ENCODE assay signal across 11 mouse cellular contexts in the genomic region with DNA sequence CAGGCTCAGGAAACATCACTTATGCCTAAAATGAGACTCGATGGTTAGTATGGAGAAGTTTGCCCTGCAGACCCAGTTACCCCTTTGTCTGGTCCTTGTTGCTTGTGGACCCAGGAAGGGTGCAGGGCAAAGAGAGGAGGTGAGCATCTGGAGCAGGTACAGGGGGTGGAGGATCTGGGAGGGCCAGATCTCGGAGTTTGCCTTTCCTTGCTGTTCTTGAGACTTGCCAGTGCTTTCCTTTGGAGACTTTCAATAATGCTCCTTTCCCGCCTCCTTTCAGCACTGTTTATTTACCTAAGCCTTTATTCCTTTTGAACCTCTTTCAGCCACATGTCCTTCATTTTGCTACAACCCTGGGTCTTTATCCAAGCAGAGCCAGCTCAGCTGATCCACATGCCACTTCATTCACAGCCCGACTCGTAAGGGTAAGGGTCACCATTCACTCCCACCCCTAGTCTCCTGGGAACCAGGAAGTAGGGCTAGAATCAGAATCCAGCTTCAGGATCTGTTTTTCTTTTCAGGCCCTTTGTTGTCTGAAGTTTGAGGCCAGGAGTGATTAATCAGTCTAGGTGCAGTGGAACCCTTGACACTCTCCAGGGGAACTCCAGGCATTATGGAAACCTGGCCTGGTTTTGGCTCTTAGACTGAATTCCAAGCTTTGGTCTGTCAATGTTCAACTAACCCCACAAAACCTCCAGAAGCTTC.
DNase-seq lines count a peak whose midpoint lies in the region; ATAC-seq and TF ChIP-seq lines count a peak whose summit lies in the region.
"Had no signal": no experiment of that assay in that cellular context is flagged by ENCODE, and none has a peak within 500 bp of the region (broad histone marks: within the 10 kb centered on the region; RNA-seq: fewer than 3 reads in every experiment).

No protein-coding gene starts in this region.

- no peak for DNase-seq in intestine, embryonic 14.5 days (ENCODE audit: low spot score)
- peak; percentile 56 for DNase-seq in embryonic facial prominence, embryonic 11.5 days (ENCODE audit: low spot score)
- no peak for DNase-seq in ovary, postnatal 10 days (ENCODE audit: low spot score)
- DNase-seq in spleen, adult 18-20 months: no peak
- no peak for DNase-seq in layer of hippocampus, adult 2 months (ENCODE audit: low spot score in 2 of 2)
- DNase-seq: B cell, adult 2 months; gastrocnemius, postnatal 14 days; thymus, postnatal 36 days had no signal

- ATAC-seq in intestine, embryonic 14.5 days (replicated peaks; ENCODE audit: low FRiP score, low TSS enrichment, low read depth): peak; percentile 50; the same call in 1 of the 2 replicates
- ATAC-seq in intestine, postnatal 0 days: no peak
- peak; percentile 72; the same call in 1 of the 2 replicates for ATAC-seq in embryonic facial prominence, embryonic 11.5 days (replicated peaks; ENCODE audit: insufficient number of reproducible peaks, low FRiP score, low TSS enrichment, low read depth)
- peak; percentile 90 for ATAC-seq in kidney, embryonic 15.5 days (replicated peaks; ENCODE audit: low FRiP score)
- peak; percentile 56 for ATAC-seq in stomach, embryonic 14.5 days (ENCODE audit: insufficient number of reproducible peaks, insufficient read depth, low FRiP score, low read depth)

- H3K27ac ChIP-seq in intestine, embryonic 14.5 days (ENCODE audit: low read depth): peak overlapping the region; percentile 3; the same call in 1 of the 2 replicates
- H3K27ac ChIP-seq in intestine, postnatal 0 days (ENCODE audit: low read depth, low read length): no peak overlapping the region
- no peak overlapping the region for H3K27ac ChIP-seq in embryonic facial prominence, embryonic 11.5 days (replicated peaks; ENCODE audit: low read depth, low read length)
- H3K27ac ChIP-seq in kidney, embryonic 15.5 days: peak overlapping the region; percentile 74
- H3K27ac ChIP-seq in stomach, embryonic 14.5 days (ENCODE audit: low read length): peak overlapping the region; percentile 64; the same call in 1 of the 2 replicates
- no peak overlapping the region for H3K27ac ChIP-seq in layer of hippocampus, adult 2 months

- no peak overlapping the region for H3K4me3 ChIP-seq in intestine, embryonic 14.5 days (ENCODE audit: low read depth, low read length)
- H3K4me3 ChIP-seq in intestine, postnatal 0 days (ENCODE audit: low read depth, low read length): no peak overlapping the region
- H3K4me3 ChIP-seq in embryonic facial prominence, embryonic 11.5 days (ENCODE audit: low read depth, low read length): no peak overlapping the region
- H3K4me3 ChIP-seq in kidney, embryonic 15.5 days (replicated peaks): no peak overlapping the region
- no peak overlapping the region for H3K4me3 ChIP-seq in stomach, embryonic 14.5 days (ENCODE audit: low read depth, low read length)
- H3K4me3 ChIP-seq in layer of hippocampus, adult 2 months: no peak overlapping the region

- no peaks in the 10 kb centered on the region for H3K27me3 ChIP-seq in intestine, embryonic 14.5 days (replicated peaks; ENCODE audit: control insufficient read depth, insufficient read depth, low read length)
- H3K27me3 ChIP-seq in intestine, postnatal 0 days (replicated peaks; ENCODE audit: control insufficient read depth, insufficient read depth, low read length): no peaks in the 10 kb centered on the region
- H3K27me3 ChIP-seq in embryonic facial prominence, embryonic 11.5 days (ENCODE audit: control insufficient read depth, insufficient read depth, low read length): no peaks in the 10 kb centered on the region
- H3K27me3 ChIP-seq in kidney, embryonic 15.5 days: no peaks in the 10 kb centered on the region
- H3K27me3 ChIP-seq in stomach, embryonic 14.5 days (ENCODE audit: control insufficient read depth, insufficient read depth, low read length): no peaks in the 10 kb centered on the region

- no peaks in the 10 kb centered on the region for H3K9me3 ChIP-seq in intestine, embryonic 14.5 days (ENCODE audit: control insufficient read depth, low read length)
- H3K9me3 ChIP-seq in intestine, postnatal 0 days (ENCODE audit: control insufficient read depth): no peaks in the 10 kb centered on the region
- no peaks in the 10 kb centered on the region for H3K9me3 ChIP-seq in embryonic facial prominence, embryonic 11.5 days (replicated peaks; ENCODE audit: control insufficient read depth, low read length)
- no peaks in the 10 kb centered on the region for H3K9me3 ChIP-seq in kidney, embryonic 15.5 days (replicated peaks)
- no peaks in the 10 kb centered on the region for H3K9me3 ChIP-seq in stomach, embryonic 14.5 days (ENCODE audit: control insufficient read depth, low read depth, low read length)

- TF ChIP-seq CTCF in intestine, postnatal 0 days (IDR thresholded peaks at IDR 0.05; ENCODE audit: low read depth): no peak
- TF ChIP-seq CTCF in layer of hippocampus, adult 2 months (conservative IDR thresholded peaks at IDR 0.05): no peak

- H3K4me1 ChIP-seq in intestine, embryonic 14.5 days (replicated peaks; ENCODE audit: control insufficient read depth, insufficient read depth, low read length): no peaks in the 10 kb centered on the region
- no peaks in the 10 kb centered on the region for H3K4me1 ChIP-seq in intestine, postnatal 0 days (replicated peaks; ENCODE audit: control insufficient read depth, insufficient read depth, low read length)
- H3K4me1 ChIP-seq in embryonic facial prominence, embryonic 11.5 days (ENCODE audit: control insufficient read depth, insufficient read depth, low read length): no peaks in the 10 kb centered on the region
- peaks cover 6% of the 10 kb centered on the region for H3K4me1 ChIP-seq in kidney, embryonic 15.5 days
- peaks cover 9% of the 10 kb centered on the region; the same call in 1 of the 2 replicates for H3K4me1 ChIP-seq in stomach, embryonic 14.5 days (ENCODE audit: control insufficient read depth, insufficient read depth, low read length)

- H3K9ac ChIP-seq in intestine, embryonic 14.5 days (ENCODE audit: low read length): no peak overlapping the region
- H3K9ac ChIP-seq in intestine, postnatal 0 days (ENCODE audit: low read depth, low read length): no peak overlapping the region
- H3K9ac ChIP-seq in embryonic facial prominence, embryonic 11.5 days (replicated peaks; ENCODE audit: low read length): no peak overlapping the region
- no peak overlapping the region for H3K9ac ChIP-seq in kidney, embryonic 15.5 days
- H3K9ac ChIP-seq in stomach, embryonic 14.5 days (replicated peaks; ENCODE audit: low read depth, low read length): no peak overlapping the region

- H3K4me2 ChIP-seq in intestine, embryonic 14.5 days (ENCODE audit: low read length): no peak overlapping the region
- H3K4me2 ChIP-seq in intestine, postnatal 0 days (replicated peaks; ENCODE audit: low read depth): no peak overlapping the region
- no peak overlapping the region for H3K4me2 ChIP-seq in embryonic facial prominence, embryonic 11.5 days (ENCODE audit: low read depth, low read length)
- H3K4me2 ChIP-seq in kidney, embryonic 15.5 days: no peak overlapping the region
- H3K4me2 ChIP-seq in stomach, embryonic 14.5 days (replicated peaks; ENCODE audit: low read depth, low read length): no peak overlapping the region

- WGBS in intestine, embryonic 14.5 days: 51% methylated on average over 5 of the region's 5 CpGs
- 58% methylated on average over 5 of the region's 5 CpGs for WGBS in intestine, postnatal 0 days
- WGBS in embryonic facial prominence, embryonic 11.5 days: 41% methylated on average over 5 of the region's 5 CpGs
- WGBS in kidney, embryonic 15.5 days: 46% methylated on average over 5 of the region's 5 CpGs
- 44% methylated on average over 5 of the region's 5 CpGs for WGBS in stomach, embryonic 14.5 days

- H3K36me3 ChIP-seq in intestine, embryonic 14.5 days (ENCODE audit: control insufficient read depth, insufficient read depth, low read length): no peaks in the 10 kb centered on the region
- H3K36me3 ChIP-seq in intestine, postnatal 0 days (ENCODE audit: control insufficient read depth, insufficient read depth): no peaks in the 10 kb centered on the region
- H3K36me3 ChIP-seq in embryonic facial prominence, embryonic 11.5 days (replicated peaks; ENCODE audit: control insufficient read depth, insufficient read depth, low read depth, low read length): no peaks in the 10 kb centered on the region
- no peaks in the 10 kb centered on the region for H3K36me3 ChIP-seq in kidney, embryonic 15.5 days
- H3K36me3 ChIP-seq in stomach, embryonic 14.5 days (ENCODE audit: control insufficient read depth, insufficient read depth, low read length): no peaks in the 10 kb centered on the region

Comparison
In these comparisons a context has a peak if more than half of its experiments do, and no peak if none do; other contexts are left out.
1. H3K27ac ChIP-seq: peak in intestine, embryonic 14.5 days (single experiment), kidney, embryonic 15.5 days (single experiment) and stomach, embryonic 14.5 days (single experiment); none in intestine, postnatal 0 days (single experiment), embryonic facial prominence, embryonic 11.5 days (single experiment) and layer of hippocampus, adult 2 months (single experiment).